Mouse (Mus musculus) lung, postnatal 0 days (tissue): ENCODE results near the gene Bglap3. TPM values are rescaled to one million over a fixed set of nuclear protein-coding genes. Genes with fewer than 3 reads are reported as not detected.

Experiments used
- ATAC-seq: fragments of 200-750 bp; cut with Nextera tagmentation; 2 replicates; pipeline ENCODE4 v1.8.0; 2017; ENCODE audit warnings: moderate library complexity
- DNase-seq: peaks from one replicate; pipeline ENCODE4 v3.0.0-alpha.2; 2016; ENCODE audit warnings: low spot score
- H3K27ac ChIP-seq: fragments of 300-500 bp; sonication (generic); 2 replicates; pipeline ENCODE4 v1.5.1; 2014; ENCODE audit warnings: antibody characterized with exemption, mild to moderate bottlenecking, low read length, mixed read lengths
- H3K27me3 ChIP-seq: fragments of 300-500 bp; sonication (generic); replicated peaks from 2 replicates; pipeline ENCODE4 v1.6.1; 2014; ENCODE audit warnings: low read length, mixed read lengths; ENCODE audit not compliant: insufficient read depth
- H3K36me3 ChIP-seq: fragments of 300-500 bp; sonication (generic); 2 replicates; pipeline ENCODE4 v1.6.1; 2014; ENCODE audit warnings: low read length, mixed read lengths; ENCODE audit not compliant: insufficient read depth
- H3K4me1 ChIP-seq: fragments of 300-500 bp; sonication (generic); 2 replicates; pipeline ENCODE4 v1.6.1; 2014; ENCODE audit warnings: antibody characterized with exemption, low read depth, low read length, mixed read lengths; ENCODE audit not compliant: insufficient read depth
- H3K4me2 ChIP-seq: fragments of 300-500 bp; sonication (generic); replicated peaks from 2 replicates; pipeline ENCODE4 v1.6.1; 2014; ENCODE audit warnings: low read depth, mild to moderate bottlenecking, low read length, moderate library complexity, mixed read lengths
- H3K4me3 ChIP-seq: fragments of 300-500 bp; sonication (generic); 2 replicates; pipeline ENCODE4 v1.5.1; 2014; ENCODE audit warnings: low read depth, low read length
- H3K9ac ChIP-seq: fragments of 300-500 bp; sonication (generic); replicated peaks from 2 replicates; pipeline ENCODE4 v1.6.1; 2014; ENCODE audit warnings: low read depth, mild to moderate bottlenecking
- H3K9me3 ChIP-seq: fragments of 300-500 bp; sonication (generic); 2 replicates; pipeline ENCODE4 v1.6.1; 2016; ENCODE audit warnings: low read length, mixed read lengths
- CTCF ChIP-seq: IDR thresholded peaks from 2 replicates; pipeline ENCODE4 v1.5.1; 2016; ENCODE audit warnings: antibody characterized with exemption, mild to moderate bottlenecking
- EP300 ChIP-seq: IDR thresholded peaks from 2 replicates; pipeline ENCODE4 v1.6.1; 2016; ENCODE audit warnings: antibody characterized with exemption, mild to moderate bottlenecking, control low read depth
- WGBS: fragments of 180-500 bp; shearing (Covaris S2); extraction: QIAGEN DNeasy Blood & Tissue Kit; methylation state at CpG from one replicate; pipeline ENCODE4 v1.1.7; 2014; 5-methylcytosine and 5-hydroxymethylcytosine counted together
- polyA plus RNA-seq: library from polyadenylated mRNA; unstranded; fragments of >200 nt; fragmentation: Nextera tagmentation; extraction: Ambion mirVana; gene quantifications from 2 replicates; pipeline ENCODE4 v1.2.1, GENCODE M21; 2015

The Bglap3 gene
- polyA plus RNA-seq, 1 experiment from 2014 or later: 0.14 TPM

DNA sequence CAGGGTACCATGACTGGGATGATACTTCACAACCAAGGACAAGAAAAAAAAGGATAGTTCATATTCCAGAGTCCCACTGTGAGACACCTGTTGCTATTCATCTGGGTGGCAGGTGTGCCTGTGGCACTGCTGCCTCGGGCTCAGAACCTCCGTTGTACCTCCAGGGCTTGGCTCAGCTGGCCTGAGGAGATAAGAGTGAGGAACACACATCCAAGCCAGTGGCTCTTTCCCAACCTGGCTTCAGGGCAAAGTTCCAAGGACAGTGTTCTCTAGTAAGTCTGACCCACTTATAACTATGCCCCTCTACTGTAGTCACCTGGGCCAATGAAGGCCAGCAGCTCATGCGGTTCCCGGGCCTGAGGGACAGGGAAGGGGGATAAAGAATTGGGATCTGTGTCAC, 39.1 kb upstream of the Bglap3 start:
- ATAC-seq (no peak), DNase-seq (no peak)
- Histone ChIP-seq H3K9ac (no peak overlapping the region), H3K4me1 (peaks cover 3% of the 10 kb centered on the region; the same call in 1 of the 2 replicates), H3K4me2 (no peak overlapping the region), H3K9me3 (no peaks in the 10 kb centered on the region), H3K27ac (no peak overlapping the region), H3K36me3 (peaks cover 9% of the 10 kb centered on the region; the same call in 1 of the 2 replicates), H3K27me3 (no peaks in the 10 kb centered on the region), H3K4me3 (no peak overlapping the region)
- 87% methylated on average over 4 of the region's 4 CpGs for WGBS
- no peak for TF ChIP-seq EP300
- no peak for TF ChIP-seq CTCF

DNA sequence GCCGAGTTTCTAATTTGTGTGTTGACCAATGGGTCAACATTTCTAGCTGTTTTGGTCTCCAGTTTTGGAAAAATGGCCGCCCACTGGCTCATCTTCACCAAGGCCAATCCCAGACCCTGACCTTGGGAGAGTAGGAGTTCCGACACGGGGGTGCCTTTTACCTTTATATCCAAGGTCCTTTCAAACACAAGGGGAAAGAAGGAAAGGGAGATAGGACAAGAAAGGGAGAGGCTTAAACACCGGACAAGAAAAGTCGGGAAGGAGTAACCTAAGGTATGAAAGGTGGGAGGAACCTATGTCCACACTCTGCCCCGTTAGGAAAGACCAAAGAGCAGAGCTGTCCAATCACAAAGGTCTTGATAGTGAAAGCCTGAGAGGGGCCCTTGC, 38.1 kb upstream of the Bglap3 start:
- peak overlapping the region; percentile 6; the same call in 1 of the 2 replicates for H3K9ac ChIP-seq
- H3K36me3 ChIP-seq: peaks cover 4% of the 10 kb centered on the region; the same call in 1 of the 2 replicates
- H3K4me3 ChIP-seq: peak overlapping the region; percentile 63; the same call in 1 of the 2 replicates
- ATAC-seq (peak; percentile 3; the same call in 1 of the 2 replicates), DNase-seq (no peak)
- no peaks in the 10 kb centered on the region for H3K27me3 ChIP-seq
- H3K27ac ChIP-seq: peak overlapping the region; percentile 91
- WGBS: 19% methylated on average over 7 of the region's 7 CpGs
- H3K9me3 ChIP-seq: no peaks in the 10 kb centered on the region
- peak overlapping the region; percentile 71 for H3K4me2 ChIP-seq
- peaks cover 3% of the 10 kb centered on the region; the same call in 1 of the 2 replicates for H3K4me1 ChIP-seq
- no peak for TF ChIP-seq EP300
- no peak for TF ChIP-seq CTCF

GRCm38 (mm10) chr3:88409741-88410644, 37.5 kb upstream of the Bglap3 start, which contains the start of gene Pmf1:
Pmf1 (minus strand) TSS chr3:88410331.
- H3K4me2 ChIP-seq: peak within 1 kb of the TSS; percentile 71
- H3K4me1 ChIP-seq: peaks cover 3% of the 10 kb centered on the region; the same call in 1 of the 2 replicates
- peak within 1 kb of the TSS; percentile 80 for H3K9ac ChIP-seq
- peak; percentile 94 for ATAC-seq
- H3K27ac ChIP-seq: peak within 1 kb of the TSS; percentile 91
- H3K36me3 ChIP-seq: peaks cover 4% of the 10 kb centered on the region; the same call in 1 of the 2 replicates
- no peaks in the 10 kb centered on the region for H3K9me3 ChIP-seq
- DNase-seq: peak; percentile 96
- peak within 1 kb of the TSS; percentile 63 for H3K4me3 ChIP-seq
- no peaks in the 10 kb centered on the region for H3K27me3 ChIP-seq
- TF ChIP-seq CTCF (peak; percentile 14; the same call in 1 of the 2 replicates), EP300 (peak; percentile 49)
- WGBS: 2% methylated on average over 53 of the region's 54 CpGs

DNA sequence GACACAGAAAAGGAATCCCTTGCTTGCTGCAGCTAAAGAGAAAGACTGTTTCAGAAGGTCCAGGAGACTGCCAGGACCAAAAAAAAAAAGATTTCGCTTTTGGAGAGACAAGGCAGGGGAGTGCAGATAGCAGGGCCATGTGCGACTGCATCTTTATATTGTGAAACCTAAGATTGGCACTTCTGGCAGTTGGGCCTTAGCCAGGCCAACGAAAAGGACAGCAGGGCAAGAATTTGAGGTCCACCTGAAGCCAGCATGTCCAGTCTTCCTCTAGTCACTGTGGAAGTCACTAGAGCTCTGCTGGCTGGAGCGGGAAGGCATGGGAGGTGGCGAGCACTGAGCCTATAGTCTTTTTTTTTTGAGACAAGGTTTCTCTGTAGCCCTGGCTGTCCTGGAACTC, 36.4 kb upstream of the Bglap3 start:
- DNase-seq (no peak), ATAC-seq (no peak)
- Histone ChIP-seq H3K27ac (no peak overlapping the region), H3K27me3 (no peaks in the 10 kb centered on the region), H3K9ac (no peak overlapping the region), H3K36me3 (no peaks in the 10 kb centered on the region), H3K4me1 (peaks cover 3% of the 10 kb centered on the region; the same call in 1 of the 2 replicates), H3K4me2 (peak overlapping the region; percentile 71; the same call in 1 of the 2 replicates), H3K4me3 (peak overlapping the region; percentile 63; the same call in 1 of the 2 replicates), H3K9me3 (no peaks in the 10 kb centered on the region)
- 38% methylated on average over 5 of the region's 5 CpGs for WGBS
- no peak for TF ChIP-seq CTCF

- TF ChIP-seq EP300 (no peak), CTCF (no peak)
- Histone ChIP-seq H3K4me3 (no peak overlapping the region), H3K27ac (no peak overlapping the region), H3K9ac (no peak overlapping the region), H3K4me1 (peaks cover 3% of the 10 kb centered on the region; the same call in 1 of the 2 replicates), H3K27me3 (no peaks in the 10 kb centered on the region), H3K4me2 (no peak overlapping the region), H3K36me3 (no peaks in the 10 kb centered on the region), H3K9me3 (no peaks in the 10 kb centered on the region)
- ATAC-seq: no peak
- 48% methylated on average over 7 of the region's 7 CpGs for WGBS
- DNase-seq: no peak
Measured at GRCm38 (mm10) chr3:88407529-88407928, 35.0 kb upstream of the Bglap3 start.

DNA sequence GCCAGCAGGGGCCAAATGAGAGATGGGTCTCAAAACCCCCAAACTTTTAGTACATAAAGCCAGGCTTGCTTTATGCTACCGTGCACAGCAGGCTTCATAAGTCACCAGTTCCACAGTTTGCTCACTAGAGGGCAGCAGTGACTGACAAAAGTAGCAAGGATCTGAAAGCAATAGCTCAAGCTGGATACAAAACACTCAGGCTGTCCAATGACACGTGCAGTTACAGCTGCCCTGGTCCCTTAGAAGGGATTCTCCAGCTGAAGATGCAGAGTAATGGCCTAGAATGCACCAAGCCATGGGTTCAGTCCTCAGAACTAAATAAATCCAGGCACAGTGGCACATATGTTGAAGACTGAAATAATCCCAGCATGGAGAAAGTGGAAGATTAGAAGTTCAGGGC, 34.5 kb upstream of the Bglap3 start:
- H3K36me3 ChIP-seq: no peaks in the 10 kb centered on the region
- 2% methylated on average over 2 of the region's 2 CpGs for WGBS
- no peak overlapping the region for H3K4me3 ChIP-seq
- H3K4me2 ChIP-seq: no peak overlapping the region
- TF ChIP-seq EP300 (no peak), CTCF (peak; percentile 97)
- H3K4me1 ChIP-seq: peaks cover 3% of the 10 kb centered on the region; the same call in 1 of the 2 replicates
- H3K9ac ChIP-seq: no peak overlapping the region
- H3K27me3 ChIP-seq: no peaks in the 10 kb centered on the region
- H3K9me3 ChIP-seq: no peaks in the 10 kb centered on the region
- peak; percentile 13; the same call in 1 of the 2 replicates for ATAC-seq
- peak; percentile 94 for DNase-seq
- H3K27ac ChIP-seq: no peak overlapping the region
